Mouse (Mus musculus) testis, postnatal 10 days (tissue): ENCODE results near the gene Ptprn.
"Not testable (repeated sequence)": the region's sequence is repeated elsewhere in the genome, so short reads cannot be mapped to it uniquely, and the experiment has no call there.

ENCODE experiments used
- DNase-seq: peaks from one replicate; pipeline ENCODE4 v3.0.0; 2021; ENCODE audit warnings: low spot score

Ptprn gene

DNA sequence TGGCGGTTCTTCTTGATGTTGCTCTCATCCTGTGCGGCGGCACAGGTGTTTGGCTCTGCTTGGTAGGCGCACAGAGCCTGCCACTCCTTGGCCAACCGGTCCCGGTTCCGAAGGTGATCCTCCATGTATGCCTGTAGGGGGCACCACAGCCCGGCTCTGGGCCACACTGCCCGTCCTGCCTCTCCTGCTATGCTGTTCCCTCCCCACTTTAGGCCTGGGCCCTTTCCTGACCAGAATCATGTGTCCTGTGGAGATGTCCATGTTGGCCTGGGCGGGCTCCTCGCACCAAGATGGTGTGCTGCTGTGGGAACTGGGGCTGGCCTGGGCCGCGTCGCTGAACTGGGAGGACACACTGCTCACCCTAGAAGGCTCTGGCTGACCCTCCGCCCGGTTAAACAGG is 11.3 kb downstream of the Ptprn start:
- peak; percentile 50 for DNase-seq

GRCm38 (mm10) chr1:75252308-75252707 is 12.0 kb downstream of the Ptprn start:
- DNase-seq = no peak

GRCm38 (mm10) chr1:75251112-75251970 is 13.0 kb downstream of the Ptprn start:
- peak; percentile 83 for DNase-seq

DNA sequence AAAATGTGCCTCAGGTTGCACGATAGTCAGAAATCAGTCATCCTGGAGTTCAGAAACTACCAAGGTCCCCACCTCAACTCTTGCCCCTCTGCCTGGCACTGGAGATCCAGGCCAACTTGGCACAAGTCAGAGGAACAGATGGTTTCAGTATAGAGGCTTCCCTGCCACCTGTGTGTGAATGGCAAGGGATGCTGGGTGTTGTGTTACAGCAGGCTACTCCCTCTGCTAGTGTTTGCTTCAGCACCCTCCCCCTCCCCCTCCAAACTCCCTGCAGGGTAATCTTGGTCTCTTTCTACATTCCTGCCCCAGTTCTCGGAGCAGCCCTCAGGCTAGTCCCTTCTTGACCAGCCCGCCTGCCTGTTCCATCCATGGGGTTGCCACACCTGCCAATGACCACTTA is 13.8 kb downstream of the Ptprn start:
- DNase-seq = no peak

- no peak for DNase-seq
Observed at GRCm38 (mm10) chr1:75248041-75248772, 16.1 kb downstream of the Ptprn start.

- DNase-seq = no peak
Observed at GRCm38 (mm10) chr1:75247071-75247930, 17.0 kb downstream of the Ptprn start.

- DNase-seq = no peak
Observed at GRCm38 (mm10) chr1:75244836-75245235, 19.5 kb downstream of the Ptprn start.

DNA sequence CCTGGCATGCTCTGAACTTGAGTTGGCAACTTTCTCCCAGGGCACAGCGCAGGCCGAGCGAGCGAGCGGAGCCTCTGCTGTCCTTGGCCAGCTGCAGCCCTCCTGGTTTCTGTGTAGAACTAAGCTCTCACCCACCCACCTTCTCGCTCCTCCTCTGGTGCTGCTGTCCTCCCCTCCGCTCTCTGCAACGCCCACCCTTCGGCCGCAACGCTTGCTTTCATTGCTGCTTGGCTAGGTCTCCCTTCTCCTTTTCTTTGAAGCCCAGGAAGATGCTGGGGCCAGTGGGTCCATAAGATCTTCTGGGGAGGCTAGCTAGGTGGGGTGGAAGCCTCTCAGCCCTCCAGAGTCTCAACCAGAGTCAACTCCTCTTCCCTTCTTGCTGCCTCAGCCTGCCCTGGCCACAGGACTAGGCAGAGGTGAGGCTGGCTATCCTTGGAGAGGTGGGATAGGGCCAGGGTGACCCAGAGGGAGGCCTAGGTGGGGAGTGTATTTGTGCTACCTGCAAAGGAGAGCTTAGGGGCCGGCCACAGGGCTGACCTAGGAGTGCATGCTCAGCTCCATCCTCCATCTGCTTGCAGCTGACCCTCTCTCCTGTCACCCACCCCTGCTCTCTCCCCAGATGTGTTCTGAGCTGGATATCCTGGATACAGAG is 20.0 kb downstream of the Ptprn start:
- DNase-seq = peak; percentile 38

DNA sequence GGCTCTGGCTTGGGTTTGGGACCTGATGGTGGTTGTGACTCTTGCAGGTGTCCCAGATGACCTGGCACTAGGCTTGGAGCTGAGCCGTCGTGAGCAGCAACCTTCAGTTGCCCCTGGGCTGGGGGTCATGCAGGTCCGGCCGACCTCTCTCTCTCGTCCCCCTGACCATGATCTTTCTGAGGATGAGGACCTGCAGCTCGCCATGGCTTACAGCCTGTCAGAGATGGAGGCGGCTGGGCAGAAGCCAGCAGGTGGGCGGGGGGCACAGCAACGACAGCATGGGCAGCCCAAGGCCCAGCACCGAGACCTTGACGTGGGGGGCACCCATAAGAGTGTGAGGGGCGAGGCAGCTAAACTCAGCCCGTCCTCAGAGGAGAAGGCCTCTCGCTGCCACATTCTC is 20.9 kb downstream of the Ptprn start:
- DNase-seq = no peak

- no peak for DNase-seq
Observed at GRCm38 (mm10) chr1:75239591-75239990, 24.7 kb downstream of the Ptprn start.

DNA sequence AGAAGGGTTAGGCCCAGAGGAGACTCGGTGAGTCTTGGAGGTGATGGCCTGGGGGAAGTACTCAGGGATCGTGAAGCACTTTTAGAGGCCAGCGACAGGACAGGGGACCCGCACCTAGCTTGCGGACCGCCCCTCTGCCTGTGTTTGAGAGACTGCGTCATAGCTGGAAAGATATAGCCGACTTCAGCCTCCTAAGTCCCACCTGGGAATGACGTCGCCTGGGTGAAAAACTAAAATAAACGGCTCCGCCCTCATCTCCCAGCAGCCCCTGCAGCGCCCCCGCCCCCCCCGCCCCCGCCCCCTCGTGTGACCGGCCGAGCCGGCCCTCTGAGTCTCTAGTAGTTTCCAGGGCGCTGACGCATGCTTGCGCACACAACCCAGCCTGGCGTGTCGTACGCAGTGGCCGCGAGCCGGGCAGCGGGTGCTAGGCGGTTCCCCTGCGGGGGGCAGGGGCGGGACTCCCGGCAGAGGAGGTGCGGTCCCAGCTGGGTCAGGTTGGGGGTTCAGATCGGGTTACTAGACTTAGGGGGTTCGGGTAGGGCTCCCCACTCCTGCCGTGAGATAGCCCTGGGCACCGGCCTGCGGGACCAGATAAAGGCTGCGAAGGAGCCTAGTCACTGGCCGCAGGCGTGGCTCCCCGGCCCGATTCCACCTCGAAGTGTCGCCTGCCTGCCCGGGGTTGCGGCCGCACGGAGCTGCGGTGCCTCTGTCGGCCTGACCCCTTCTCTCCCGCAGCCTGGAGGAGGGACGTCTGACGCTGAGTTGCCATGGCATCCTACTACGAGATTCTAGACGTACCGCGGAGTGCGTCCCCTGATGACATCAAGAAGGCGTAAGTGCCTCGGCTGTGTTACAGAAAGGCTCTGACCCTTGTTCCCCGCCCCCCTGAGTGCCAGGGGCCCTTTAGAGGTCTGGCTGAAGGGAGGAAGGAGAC is 27.9 kb downstream of the Ptprn start, which contains the start of gene Dnajb2:
TSS of gene Dnajb2 (plus strand) at position 290 of the 934 bp plus-strand sequence.
- peak; percentile 83 for DNase-seq

DNA sequence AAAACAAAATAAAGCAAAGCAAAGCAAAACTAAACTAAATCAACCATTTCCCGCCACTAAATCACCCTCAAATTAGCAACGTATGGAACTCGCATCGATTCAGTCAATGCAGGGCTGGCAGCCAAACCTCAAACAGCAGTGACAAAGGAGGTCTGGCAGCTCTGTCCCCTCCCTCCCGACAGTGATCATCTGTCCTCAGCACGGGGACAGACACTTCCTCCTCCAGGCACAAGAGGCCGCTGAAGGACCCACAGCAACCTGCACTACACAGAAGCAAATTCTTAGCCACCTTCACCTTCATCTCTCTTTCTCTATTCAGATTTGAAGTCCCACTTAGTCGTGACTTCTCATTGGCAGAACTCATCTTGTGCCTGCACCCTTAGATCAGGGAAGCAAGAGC is 29.7 kb downstream of the Ptprn start:
- DNase-seq = peak; percentile 64

GRCm38 (mm10) chr1:75232489-75232888 is 31.8 kb downstream of the Ptprn start:
- not testable (repeated sequence) for DNase-seq

- DNase-seq = no peak
Observed at GRCm38 (mm10) chr1:75231664-75232152, 32.6 kb downstream of the Ptprn start, which contains the start of gene A630095N17Rik. A630095N17Rik (minus strand) TSS chr1:75232102.

GRCm38 (mm10) chr1:75231224-75231623 is 33.1 kb downstream of the Ptprn start:
- DNase-seq = no peak

GRCm38 (mm10) chr1:75230335-75230994 is 33.8 kb downstream of the Ptprn start:
- no peak for DNase-seq

GRCm38 (mm10) chr1:75229158-75229557 is 35.1 kb downstream of the Ptprn start:
- DNase-seq = peak; percentile 26

- no peak for DNase-seq
Observed at GRCm38 (mm10) chr1:75227653-75228052, 36.6 kb downstream of the Ptprn start.

DNA sequence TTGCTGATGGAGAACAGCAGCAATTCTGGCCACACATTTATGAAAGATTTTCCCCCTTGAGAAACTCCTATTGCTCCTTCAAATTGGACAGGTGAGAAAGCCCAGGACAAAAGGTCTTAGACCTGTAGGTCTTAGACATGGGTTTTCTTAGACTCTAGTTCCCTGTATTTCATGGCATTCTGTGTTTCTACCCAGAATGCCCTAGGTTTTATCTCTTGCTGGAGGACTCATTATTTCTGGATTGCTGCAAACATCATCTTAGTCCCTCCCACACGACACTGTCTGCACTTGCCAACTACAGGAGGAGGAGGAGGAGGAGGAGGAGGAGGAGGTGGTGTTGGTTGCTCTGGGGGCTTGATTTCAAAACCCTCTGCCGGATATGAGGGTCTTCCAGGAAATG is 38.2 kb downstream of the Ptprn start:
- peak; percentile 31 for DNase-seq

DNA sequence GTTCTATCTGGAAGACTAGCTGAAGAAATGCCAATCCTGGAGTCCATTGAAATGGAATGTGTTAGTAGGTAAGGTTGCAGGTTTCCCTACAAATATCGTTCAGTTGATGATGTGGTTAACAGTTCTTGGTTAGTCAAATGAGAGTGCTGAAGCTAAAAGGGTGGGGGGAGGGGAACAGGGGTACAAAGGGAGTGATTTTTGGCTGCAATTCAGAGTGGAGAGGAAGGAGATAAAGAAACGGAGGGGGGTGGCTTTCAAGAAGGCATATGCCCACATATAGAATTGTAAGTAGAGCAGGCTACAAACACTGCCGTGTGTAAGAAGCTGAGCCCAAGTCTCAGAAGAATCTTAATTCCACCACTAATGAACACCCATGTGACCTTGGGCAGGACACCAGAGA is 38.8 kb downstream of the Ptprn start:
- DNase-seq = no peak
